Mouse (Mus musculus) lung, adult 2 months (tissue): ENCODE data around the gene Nexn. TPM values are rescaled to one million over a fixed set of nuclear protein-coding genes. Genes with fewer than 3 reads are reported as not detected.

ENCODE experiments used
- DNase-seq: peaks from one replicate; pipeline ENCODE4 v3.0.0; 2022
- H3K4me1 ChIP-seq: fragments of 200-500 bp; 2 replicates; pipeline ENCODE4 v1.6.1; 2011; ENCODE audit warnings: low read length; ENCODE audit not compliant: control insufficient read depth, insufficient read depth
- H3K4me3 ChIP-seq: fragments of 200-500 bp; replicated peaks from 2 replicates; pipeline ENCODE3; 2011; ENCODE audit warnings: low read depth, mild to moderate bottlenecking, control low read depth, low read length; ENCODE audit errors: extremely low read depth
- CTCF ChIP-seq: fragments of 200-500 bp; IDR thresholded peaks from 2 replicates; pipeline ENCODE4 v1.5.1; 2011; ENCODE audit warnings: mild to moderate bottlenecking, low read length, control low read depth; ENCODE audit not compliant: insufficient read depth
- POLR2A ChIP-seq: fragments of 200-500 bp; IDR thresholded peaks from 2 replicates; pipeline ENCODE4 v1.6.1; 2011; ENCODE audit warnings: low read depth, mild to moderate bottlenecking, control low read depth, low read length, borderline replicate concordance; ENCODE audit errors: extremely low read depth
- WGBS: fragments of 180-500 bp; shearing (Covaris S2); methylation state at CpG from one replicate; pipeline ENCODE4 v1.1.7; 2018; 5-methylcytosine and 5-hydroxymethylcytosine counted together
- polyA plus RNA-seq: library from polyadenylated mRNA; depleted of rRNA; stranded (reverse); fragments of >200 nt; gene quantifications from 2 replicates; pipeline ENCODE4 v1.2.3, GENCODE M21; 2012

The Nexn gene
- polyA plus RNA-seq, 1 experiment, result 1.1 TPM

DNA sequence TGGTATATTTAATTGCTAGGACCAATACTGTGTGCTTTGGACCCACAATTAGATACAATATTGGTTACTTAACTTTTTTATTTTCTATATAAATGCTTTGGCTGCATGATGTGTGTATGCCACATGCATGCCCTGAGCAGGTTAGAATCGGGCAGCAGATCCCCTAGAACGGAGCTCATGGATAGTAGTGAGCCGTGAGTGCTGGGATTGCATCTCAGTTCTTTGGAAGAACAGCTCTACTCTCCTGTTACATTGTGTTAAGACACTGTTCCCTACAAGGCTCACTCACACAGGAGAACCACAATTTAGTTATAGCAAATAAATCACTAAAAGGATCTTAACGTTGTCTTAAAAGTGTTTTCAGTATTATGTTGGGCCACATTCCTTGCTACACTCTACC is 22.8 kb downstream of the Nexn start:
- WGBS, result 66% methylated on average over 4 of the region's 4 CpGs
- no peak overlapping the region for H3K4me3 ChIP-seq
- no peak for DNase-seq
- H3K4me1 ChIP-seq, result no peaks in the 10 kb centered on the region
- TF ChIP-seq CTCF, result no peak
- TF ChIP-seq POLR2A, result no peak

- Histone ChIP-seq H3K4me3 (no peak overlapping the region), H3K4me1 (no peaks in the 10 kb centered on the region)
- TF ChIP-seq POLR2A, result no peak
- TF ChIP-seq CTCF, result no peak
- WGBS, result 73% methylated on average over 3 of the region's 3 CpGs
- no peak for DNase-seq
Observed at GRCm38 (mm10) chr3:152241098-152241497, 25.1 kb downstream of the Nexn start.

GRCm38 (mm10) chr3:152239592-152239991 is 26.6 kb downstream of the Nexn start:
- no peaks in the 10 kb centered on the region for H3K4me1 ChIP-seq
- no peak overlapping the region for H3K4me3 ChIP-seq
- 91% methylated on average over 1 of the region's 1 CpGs for WGBS
- no peak for TF ChIP-seq CTCF
- no peak for TF ChIP-seq POLR2A
- no peak for DNase-seq

- no peak for DNase-seq
- Histone ChIP-seq H3K4me1 (no peaks in the 10 kb centered on the region), H3K4me3 (no peak overlapping the region)
- TF ChIP-seq CTCF (no peak), POLR2A (no peak)
- 31% methylated on average over 2 of the region's 2 CpGs for WGBS
Observed at GRCm38 (mm10) chr3:152238836-152239235, 27.3 kb downstream of the Nexn start.

- H3K4me3 ChIP-seq, result no peak overlapping the region
- TF ChIP-seq POLR2A (no peak), CTCF (no peak)
- no peaks in the 10 kb centered on the region for H3K4me1 ChIP-seq
- 89% methylated on average over 1 of the region's 1 CpGs for WGBS
- DNase-seq, result no peak
Observed at GRCm38 (mm10) chr3:152235805-152236204, 30.3 kb downstream of the Nexn start.

DNA sequence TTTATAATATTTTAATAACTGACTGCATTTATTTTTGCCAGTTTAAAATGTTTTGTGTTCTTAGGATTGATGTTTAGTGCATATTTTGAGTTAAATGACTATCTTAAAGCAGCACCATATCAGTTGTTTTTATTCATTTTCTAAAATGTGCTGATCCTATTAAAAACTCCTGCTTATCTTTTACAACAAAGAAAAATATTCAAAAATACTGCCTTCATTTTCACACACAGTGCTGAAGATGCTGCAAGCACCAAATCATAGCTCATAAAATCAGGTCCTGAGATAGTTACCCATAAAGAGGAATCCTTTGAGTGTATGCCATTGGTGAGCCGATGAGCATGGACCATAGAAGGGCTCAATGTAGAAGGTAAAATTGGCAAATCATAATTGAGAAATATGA is 30.9 kb downstream of the Nexn start:
- TF ChIP-seq POLR2A (no peak), CTCF (no peak)
- WGBS, result 87% methylated on average over 1 of the region's 1 CpGs
- Histone ChIP-seq H3K4me1 (no peaks in the 10 kb centered on the region), H3K4me3 (no peak overlapping the region)
- no peak for DNase-seq

GRCm38 (mm10) chr3:152231333-152232100 is 34.6 kb downstream of the Nexn start:
- H3K4me3 ChIP-seq, result no peak overlapping the region
- 56% methylated on average over 6 of the region's 6 CpGs for WGBS
- no peaks in the 10 kb centered on the region for H3K4me1 ChIP-seq
- TF ChIP-seq POLR2A (no peak), CTCF (no peak)
- DNase-seq, result no peak

DNA sequence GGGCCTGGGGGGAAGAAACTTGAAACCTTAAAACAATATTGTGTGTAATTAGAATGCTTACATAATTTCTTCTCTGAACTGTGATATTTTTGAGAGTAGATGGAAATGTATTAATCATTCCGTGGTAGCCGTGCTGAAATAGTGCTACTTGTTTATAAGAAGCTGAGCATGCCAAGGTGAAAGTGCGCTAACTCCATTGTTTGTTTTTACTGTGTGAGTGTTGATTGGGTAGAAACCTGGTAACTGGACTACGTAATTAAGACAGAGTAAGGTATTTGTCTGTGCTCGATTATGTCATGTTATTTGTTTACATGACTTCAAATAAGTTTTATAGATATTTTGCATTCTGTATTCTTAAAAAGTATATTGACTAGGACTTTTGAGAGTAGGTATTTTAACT is 36.9 kb downstream of the Nexn start:
- Histone ChIP-seq H3K4me3 (no peak overlapping the region), H3K4me1 (no peaks in the 10 kb centered on the region)
- no peak for TF ChIP-seq POLR2A
- no peak for TF ChIP-seq CTCF
- 51% methylated on average over 5 of the region's 5 CpGs for WGBS
- no peak for DNase-seq

DNA sequence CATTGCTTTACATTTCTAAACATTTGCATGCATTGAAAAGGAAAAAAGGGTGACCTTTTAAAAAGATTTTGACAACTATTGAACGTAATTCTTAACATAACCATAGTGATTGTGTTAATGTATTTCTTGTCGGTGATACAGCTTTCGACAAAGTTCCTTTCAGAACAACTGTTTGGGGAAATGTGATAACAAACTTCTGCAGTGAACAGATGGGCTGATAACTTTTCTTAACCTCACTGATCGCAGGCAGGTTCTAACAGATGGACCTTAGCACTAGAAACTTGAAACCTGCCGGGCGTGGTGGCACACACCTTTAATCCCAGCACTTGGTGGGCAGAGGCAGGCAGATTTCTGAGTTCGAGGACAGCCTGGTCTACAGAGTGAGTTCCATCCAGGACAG is 37.3 kb downstream of the Nexn start:
- Histone ChIP-seq H3K4me3 (no peak overlapping the region), H3K4me1 (no peaks in the 10 kb centered on the region)
- DNase-seq, result no peak
- WGBS, result 88% methylated on average over 7 of the region's 7 CpGs
- no peak for TF ChIP-seq CTCF
- no peak for TF ChIP-seq POLR2A

DNA sequence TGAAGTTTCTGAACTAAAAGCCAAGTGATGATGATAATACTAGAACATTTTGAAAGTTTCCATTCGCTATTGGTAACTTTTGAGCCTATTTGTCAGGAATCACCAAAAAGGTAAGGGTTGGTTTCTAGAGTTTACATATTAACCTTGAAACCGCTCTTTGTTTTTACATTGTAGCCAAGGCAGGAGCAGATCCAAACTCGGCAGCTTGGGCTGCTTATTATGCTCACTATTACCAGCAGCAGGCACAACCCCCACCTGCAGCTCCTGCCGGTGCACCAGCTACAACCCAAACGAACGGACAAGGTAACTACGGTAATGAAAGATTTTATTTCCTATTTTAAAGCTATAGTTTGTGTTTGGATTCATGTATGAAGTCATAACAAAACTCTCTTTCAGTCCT is 40.2 kb downstream of the Nexn start:
- no peak overlapping the region for H3K4me3 ChIP-seq
- no peaks in the 10 kb centered on the region for H3K4me1 ChIP-seq
- TF ChIP-seq POLR2A, result no peak
- TF ChIP-seq CTCF, result no peak
- no peak for DNase-seq
- WGBS, result 87% methylated on average over 7 of the region's 7 CpGs

DNA sequence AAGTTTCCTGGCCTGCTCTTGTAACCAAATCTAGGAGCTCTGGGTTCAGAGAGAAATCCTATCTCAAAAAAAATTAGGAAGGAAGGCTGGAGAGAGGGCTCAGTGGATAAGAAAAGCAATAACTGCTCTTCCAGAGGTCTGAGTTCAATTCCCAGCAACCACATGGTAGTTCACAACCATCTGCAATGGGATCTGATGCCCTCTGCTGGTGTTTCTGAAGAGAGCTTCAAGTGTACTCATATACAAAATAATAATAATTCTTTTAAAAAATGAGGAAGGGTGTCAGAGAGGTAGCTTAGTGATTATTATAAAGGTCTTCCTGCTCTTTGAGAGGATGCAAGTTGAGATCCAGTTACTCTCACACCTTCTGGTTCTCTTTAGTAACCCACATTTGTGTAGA is 41.2 kb downstream of the Nexn start:
- Histone ChIP-seq H3K4me3 (no peak overlapping the region), H3K4me1 (no peaks in the 10 kb centered on the region)
- no peak for DNase-seq
- TF ChIP-seq CTCF (no peak), POLR2A (no peak)
